Mouse (Mus musculus): ENCODE measurements around the gene Gpr22.

Gpr22 gene

DNA sequence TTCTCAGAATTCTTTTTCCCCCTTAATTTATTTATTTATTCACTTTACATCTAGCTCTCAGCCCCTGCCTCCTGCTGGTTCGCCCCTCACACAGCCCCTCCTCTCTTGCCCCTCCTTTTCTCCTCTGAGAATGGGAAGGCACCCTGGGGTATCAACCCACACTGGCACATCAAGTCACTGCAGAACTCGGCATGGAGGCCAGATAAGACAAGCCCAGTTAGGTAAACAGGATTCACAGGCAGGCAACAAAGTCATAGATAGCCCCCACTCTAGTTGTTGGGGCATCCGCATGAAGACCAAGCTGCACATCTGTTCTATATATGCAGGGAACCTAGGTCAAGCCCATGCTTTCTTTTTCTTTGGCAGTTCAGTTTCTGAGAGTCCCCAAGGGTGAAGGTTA is 46.6 kb downstream of the Gpr22 start:
- no peak for DNase-seq (ENCODE audit: low spot score)

DNA sequence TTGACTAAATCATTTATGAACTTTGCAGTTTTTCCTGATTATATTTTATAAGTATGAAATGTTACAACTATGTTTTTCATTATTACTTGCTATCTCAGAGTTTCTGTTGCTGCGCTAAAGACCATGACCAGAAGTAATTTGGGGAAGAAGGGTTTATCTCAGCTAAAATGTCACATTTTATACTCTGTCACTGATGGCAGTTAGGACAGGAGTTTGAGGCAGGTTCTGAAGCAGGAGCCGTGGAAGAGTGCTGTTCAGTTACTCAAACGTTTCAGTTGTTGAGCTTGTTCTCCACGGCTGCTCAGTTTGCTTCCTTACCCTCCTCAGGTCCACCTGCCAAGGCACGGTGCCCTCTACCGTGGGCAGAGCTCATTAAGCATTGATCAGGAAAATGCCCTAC is 47.7 kb downstream of the Gpr22 start:
- DNase-seq (ENCODE audit: low spot score): no peak

Data from urinary bladder, postnatal 25 days (tissue).